Mouse (Mus musculus) midbrain, embryonic 13.5 days (tissue): ENCODE data around the gene Tedc2. TPM values are rescaled to one million over a fixed set of nuclear protein-coding genes. Genes with fewer than 3 reads are reported as not detected.
A peak's percentile ranks its signal among the peaks of the same experiment; 100 is the strongest.

Experiments
- ATAC-seq: fragments of 200-750 bp; cut with Nextera tagmentation; 2 replicates; pipeline ENCODE4 v1.8.0; 2017; ENCODE audit warnings: mild to moderate bottlenecking, moderate TSS enrichment, moderate library complexity
- H3K27ac ChIP-seq: fragments of 300-500 bp; sonication (generic); 2 replicates; pipeline ENCODE4 v1.5.1; 2015; ENCODE audit warnings: inconsistent platforms, mild to moderate bottlenecking, moderate library complexity
- H3K27me3 ChIP-seq: fragments of 300-500 bp; sonication (generic); 2 replicates; pipeline ENCODE4 v1.6.1; 2015; ENCODE audit warnings: mild to moderate bottlenecking, inconsistent platforms
- H3K36me3 ChIP-seq: fragments of 300-500 bp; sonication (generic); 2 replicates; pipeline ENCODE4 v1.6.1; 2015; ENCODE audit warnings: mild to moderate bottlenecking, inconsistent platforms
- H3K4me1 ChIP-seq: fragments of 300-500 bp; sonication (generic); replicated peaks from 2 replicates; pipeline ENCODE4 v1.6.1; 2015; ENCODE audit warnings: inconsistent platforms
- H3K4me2 ChIP-seq: fragments of 300-500 bp; sonication (generic); replicated peaks from 2 replicates; pipeline ENCODE4 v1.6.1; 2015; ENCODE audit warnings: moderate library complexity, mild to moderate bottlenecking, inconsistent platforms
- H3K4me3 ChIP-seq: fragments of 300-500 bp; sonication (generic); replicated peaks from 2 replicates; pipeline ENCODE4 v1.5.1; 2015; ENCODE audit warnings: mild to moderate bottlenecking, inconsistent platforms
- H3K9ac ChIP-seq: fragments of 300-500 bp; sonication (generic); replicated peaks from 2 replicates; pipeline ENCODE4 v1.6.1; 2015; ENCODE audit warnings: mild to moderate bottlenecking, inconsistent platforms
- H3K9me3 ChIP-seq: fragments of 300-500 bp; sonication (generic); 2 replicates; pipeline ENCODE4 v1.6.1; 2016; ENCODE audit warnings: mild to moderate bottlenecking, inconsistent platforms
- WGBS: fragments of 180-500 bp; shearing (Covaris S2); methylation state at CpG from one replicate; pipeline ENCODE4 v1.1.7; 2015; 5-methylcytosine and 5-hydroxymethylcytosine counted together
- polyA plus RNA-seq: library from polyadenylated mRNA; unstranded; fragments of >200 nt; fragmentation: Nextera tagmentation; extraction: Ambion mirVana; gene quantifications from 2 replicates; pipeline ENCODE4 v1.2.1, GENCODE M21; 2015

Gene Tedc2
- polyA plus RNA-seq, 1 experiment from 2014 or later: 14.4 TPM

GRCm38 (mm10) chr17:24211631-24212440 is 8.8 kb downstream of the Tedc2 start:
- Histone ChIP-seq H3K4me1 (peaks cover 55% of the 10 kb centered on the region), H3K36me3 (peaks cover 21% of the 10 kb centered on the region), H3K4me3 (peak overlapping the region; percentile 51), H3K4me2 (peak overlapping the region; percentile 94), H3K27ac (peak overlapping the region; percentile 70), H3K9ac (peak overlapping the region; percentile 80), H3K27me3 (peaks cover 21% of the 10 kb centered on the region), H3K9me3 (no peaks in the 10 kb centered on the region)
- under 1% methylated on average over 37 of the region's 37 CpGs for WGBS
- ATAC-seq: peak; percentile 53

GRCm38 (mm10) chr17:24210591-24210990 is 10.1 kb downstream of the Tedc2 start:
- no peak for ATAC-seq
- Histone ChIP-seq H3K4me1 (peaks cover 68% of the 10 kb centered on the region), H3K36me3 (peaks cover 9% of the 10 kb centered on the region), H3K27ac (0 out of 2 replicates have a peak overlapping the region, but pooled peaks have one; percentile 19), H3K4me2 (no peak overlapping the region), H3K27me3 (peaks cover 21% of the 10 kb centered on the region), H3K9ac (no peak overlapping the region), H3K4me3 (no peak overlapping the region), H3K9me3 (no peaks in the 10 kb centered on the region)
- 81% methylated on average over 3 of the region's 3 CpGs for WGBS

- Histone ChIP-seq H3K9ac (0 out of 2 replicates have a peak overlapping the region, but pooled peaks have one; percentile 78), H3K27me3 (peaks cover 21% of the 10 kb centered on the region), H3K4me2 (peak overlapping the region; percentile 80), H3K4me1 (peaks cover 69% of the 10 kb centered on the region), H3K9me3 (no peaks in the 10 kb centered on the region), H3K27ac (peak overlapping the region; percentile 80), H3K36me3 (peaks cover 2% of the 10 kb centered on the region), H3K4me3 (no peak overlapping the region)
- WGBS: 59% methylated on average over 3 of the region's 3 CpGs
- no peak for ATAC-seq
Observed at GRCm38 (mm10) chr17:24209916-24210240, 10.8 kb downstream of the Tedc2 start.

- Histone ChIP-seq H3K4me2 (peak within 1 kb of the TSS; percentile 80), H3K4me1 (peaks cover 75% of the 10 kb centered on the region), H3K9me3 (no peaks in the 10 kb centered on the region), H3K27me3 (peaks cover 21% of the 10 kb centered on the region), H3K9ac (peak within 1 kb of the TSS; percentile 78), H3K4me3 (peak within 1 kb of the TSS; percentile 69), H3K27ac (peak within 1 kb of the TSS; percentile 80), H3K36me3 (no peaks in the 10 kb centered on the region)
- ATAC-seq: peak; percentile 26
- under 1% methylated on average over 42 of the region's 43 CpGs for WGBS
Observed at GRCm38 (mm10) chr17:24209043-24209915, 11.4 kb downstream of the Tedc2 start, which contains the start of gene Ntn3. Ntn3 (minus strand) TSS chr17:24209531.

GRCm38 (mm10) chr17:24208641-24209042 is 12.0 kb downstream of the Tedc2 start:
- no peaks in the 10 kb centered on the region for H3K36me3 ChIP-seq
- ATAC-seq: peak; percentile 1; the same call in 1 of the 2 replicates
- no peaks in the 10 kb centered on the region for H3K9me3 ChIP-seq
- peak overlapping the region; percentile 80 for H3K4me2 ChIP-seq
- 2% methylated on average over 29 of the region's 29 CpGs for WGBS
- H3K4me1 ChIP-seq: peaks cover 81% of the 10 kb centered on the region
- peak overlapping the region; percentile 80 for H3K27ac ChIP-seq
- peaks cover 21% of the 10 kb centered on the region for H3K27me3 ChIP-seq
- peak overlapping the region; percentile 78 for H3K9ac ChIP-seq
- peak overlapping the region; percentile 69 for H3K4me3 ChIP-seq

GRCm38 (mm10) chr17:24207768-24208640 is 12.6 kb downstream of the Tedc2 start:
- H3K27ac ChIP-seq: no peak overlapping the region
- no peaks in the 10 kb centered on the region for H3K36me3 ChIP-seq
- 56% methylated on average over 34 of the region's 34 CpGs for WGBS
- H3K4me2 ChIP-seq: peak overlapping the region; percentile 80
- no peaks in the 10 kb centered on the region for H3K9me3 ChIP-seq
- ATAC-seq: no peak
- peaks cover 88% of the 10 kb centered on the region for H3K4me1 ChIP-seq
- peak overlapping the region; percentile 69 for H3K4me3 ChIP-seq
- peak overlapping the region; percentile 78 for H3K9ac ChIP-seq
- H3K27me3 ChIP-seq: peaks cover 21% of the 10 kb centered on the region

GRCm38 (mm10) chr17:24206451-24207351 is 13.9 kb downstream of the Tedc2 start:
- peak; percentile 15 for ATAC-seq
- peak overlapping the region; percentile 80 for H3K4me2 ChIP-seq
- no peaks in the 10 kb centered on the region for H3K36me3 ChIP-seq
- peaks cover 21% of the 10 kb centered on the region for H3K27me3 ChIP-seq
- peak overlapping the region; percentile 86 for H3K9ac ChIP-seq
- H3K27ac ChIP-seq: peak overlapping the region; percentile 72
- peak overlapping the region; percentile 69 for H3K4me3 ChIP-seq
- 6% methylated on average over 57 of the region's 62 CpGs for WGBS
- H3K4me1 ChIP-seq: peaks cover 89% of the 10 kb centered on the region
- no peaks in the 10 kb centered on the region for H3K9me3 ChIP-seq

GRCm38 (mm10) chr17:24205908-24206361 is 14.7 kb downstream of the Tedc2 start:
- H3K36me3 ChIP-seq: no peaks in the 10 kb centered on the region
- H3K4me3 ChIP-seq: peak overlapping the region; percentile 69
- ATAC-seq: peak; percentile 35
- peak overlapping the region; percentile 86 for H3K9ac ChIP-seq
- peaks cover 21% of the 10 kb centered on the region for H3K27me3 ChIP-seq
- 9% methylated on average over 15 of the region's 15 CpGs for WGBS
- peak overlapping the region; percentile 72 for H3K27ac ChIP-seq
- peak overlapping the region; percentile 80 for H3K4me2 ChIP-seq
- H3K9me3 ChIP-seq: no peaks in the 10 kb centered on the region
- peaks cover 81% of the 10 kb centered on the region for H3K4me1 ChIP-seq

GRCm38 (mm10) chr17:24205284-24205888 is 15.3 kb downstream of the Tedc2 start, which contains the start of gene Tbc1d24:
Tbc1d24 (minus strand) TSS chr17:24205562.
- peak; percentile 77 for ATAC-seq
- peaks cover 79% of the 10 kb centered on the region for H3K4me1 ChIP-seq
- H3K27ac ChIP-seq: peak within 1 kb of the TSS; percentile 72
- no peaks in the 10 kb centered on the region for H3K9me3 ChIP-seq
- under 1% methylated on average over 52 of the region's 65 CpGs for WGBS
- H3K4me2 ChIP-seq: peak within 1 kb of the TSS; percentile 80
- H3K36me3 ChIP-seq: no peaks in the 10 kb centered on the region
- peak within 1 kb of the TSS; percentile 69 for H3K4me3 ChIP-seq
- H3K27me3 ChIP-seq: peaks cover 21% of the 10 kb centered on the region
- H3K9ac ChIP-seq: peak within 1 kb of the TSS; percentile 86

GRCm38 (mm10) chr17:24204846-24205245 is 15.8 kb downstream of the Tedc2 start:
- Histone ChIP-seq H3K4me2 (peak overlapping the region; percentile 80), H3K9ac (peak overlapping the region; percentile 86), H3K27me3 (peaks cover 16% of the 10 kb centered on the region), H3K27ac (peak overlapping the region; percentile 36; the same call in 1 of the 2 replicates), H3K4me1 (peaks cover 77% of the 10 kb centered on the region), H3K36me3 (no peaks in the 10 kb centered on the region), H3K4me3 (peak overlapping the region; percentile 69), H3K9me3 (no peaks in the 10 kb centered on the region)
- 8% methylated on average over 7 of the region's 7 CpGs for WGBS
- ATAC-seq: no peak
